Mouse (Mus musculus) small intestine, adult 2 months (tissue): ENCODE results near the gene Zfp668. TPM values are rescaled to one million over a fixed set of nuclear protein-coding genes. Genes with fewer than 3 reads are reported as not detected.

Experiments
- H3K27ac ChIP-seq: fragments of 200-500 bp; 2 replicates; pipeline ENCODE4 v1.5.1; 2012; ENCODE audit warnings: low read depth, low read length, control low read depth, inconsistent platforms; ENCODE audit not compliant: insufficient read depth
- H3K27me3 ChIP-seq: fragments of 200-500 bp; 2 replicates; pipeline ENCODE4 v1.6.1; 2012; ENCODE audit warnings: mild to moderate bottlenecking, moderate library complexity, low read length, inconsistent platforms; ENCODE audit not compliant: control insufficient read depth, insufficient read depth
- H3K36me3 ChIP-seq: fragments of 200-500 bp; 2 replicates; pipeline ENCODE4 v1.6.1; 2012; ENCODE audit warnings: mild to moderate bottlenecking, low read length, control low read depth, inconsistent platforms; ENCODE audit not compliant: control insufficient read depth, insufficient read depth
- H3K4me1 ChIP-seq: fragments of 200-500 bp; 2 replicates; pipeline ENCODE4 v1.6.1; 2012; ENCODE audit warnings: low read length, inconsistent platforms, mixed read lengths; ENCODE audit not compliant: control insufficient read depth, insufficient read depth, insufficient read length
- H3K4me3 ChIP-seq: fragments of 200-500 bp; 2 replicates; pipeline ENCODE4 v1.5.1; 2012; ENCODE audit warnings: low read depth, mild to moderate bottlenecking, control low read depth, inconsistent platforms, low read length, moderate library complexity
- CTCF ChIP-seq: fragments of 200-500 bp; IDR thresholded peaks from 2 replicates; pipeline ENCODE4 v1.5.1; 2012; ENCODE audit warnings: low read depth, mild to moderate bottlenecking, control low read depth, inconsistent platforms, low read length, moderate library complexity, mixed read lengths; ENCODE audit not compliant: insufficient replicate concordance, insufficient read length; ENCODE audit errors: extremely low read depth
- POLR2A ChIP-seq: fragments of 200-500 bp; IDR thresholded peaks from 2 replicates; pipeline ENCODE4 v1.6.1; 2012; ENCODE audit warnings: low read depth, mild to moderate bottlenecking, control low read depth, inconsistent platforms, low read length, moderate library complexity
- WGBS: fragments of 180-500 bp; shearing (Covaris S2); methylation state at CpG from one replicate; pipeline ENCODE4 v1.1.7; 2018; 5-methylcytosine and 5-hydroxymethylcytosine counted together
- polyA plus RNA-seq: library from polyadenylated mRNA; depleted of rRNA; stranded (reverse); fragments of >200 nt; gene quantifications from 2 replicates; pipeline ENCODE4 v1.2.3, GENCODE M21; 2012

Zfp668 gene
- polyA plus RNA-seq, 1 experiment, result 7.1 TPM

GRCm38 (mm10) chr7:127824176-127824871, 52.3 kb downstream of the Zfp668 start, which contains the start of the genes Stx4a and Stx1b:
TSS of gene Stx4a (plus strand) at chr7:127824294.
TSS of gene Stx1b (minus strand) at chr7:127824549.
- Histone ChIP-seq H3K4me1 (no peaks in the 10 kb centered on the region; the same call in 1 of the 2 replicates), H3K27ac (no peak within 1 kb of the TSS), H3K27me3 (peaks cover 3% of the 10 kb centered on the region; the same call in 1 of the 2 replicates), H3K36me3 (no peaks in the 10 kb centered on the region), H3K4me3 (peak within 1 kb of the TSS; percentile 53)
- 20% methylated on average over 33 of the region's 38 CpGs for WGBS
- TF ChIP-seq POLR2A, result no peak
- no peak for TF ChIP-seq CTCF

- no peaks in the 10 kb centered on the region for H3K36me3 ChIP-seq
- H3K4me3 ChIP-seq, result peak overlapping the region; percentile 53; the same call in 1 of the 2 replicates
- H3K4me1 ChIP-seq, result no peaks in the 10 kb centered on the region; the same call in 1 of the 2 replicates
- H3K27me3 ChIP-seq, result peaks cover 3% of the 10 kb centered on the region; the same call in 1 of the 2 replicates
- no peak overlapping the region for H3K27ac ChIP-seq
- TF ChIP-seq POLR2A (no peak), CTCF (no peak)
- 82% methylated on average over 11 of the region's 11 CpGs for WGBS
Observed at GRCm38 (mm10) chr7:127823236-127824171, 53.1 kb downstream of the Zfp668 start.

GRCm38 (mm10) chr7:127822494-127822893, 54.1 kb downstream of the Zfp668 start:
- Histone ChIP-seq H3K36me3 (no peaks in the 10 kb centered on the region), H3K27ac (no peak overlapping the region), H3K4me1 (no peaks in the 10 kb centered on the region; the same call in 1 of the 2 replicates), H3K4me3 (no peak overlapping the region), H3K27me3 (peaks cover 3% of the 10 kb centered on the region; the same call in 1 of the 2 replicates)
- 81% methylated on average over 3 of the region's 3 CpGs for WGBS
- TF ChIP-seq POLR2A (no peak), CTCF (no peak)

GRCm38 (mm10) chr7:127820836-127821509, 55.7 kb downstream of the Zfp668 start:
- H3K27ac ChIP-seq, result no peak overlapping the region
- H3K36me3 ChIP-seq, result no peaks in the 10 kb centered on the region
- TF ChIP-seq CTCF (no peak), POLR2A (no peak)
- peaks cover under 1% of the 10 kb centered on the region; the same call in 1 of the 2 replicates for H3K4me1 ChIP-seq
- WGBS, result 63% methylated on average over 13 of the region's 13 CpGs
- no peak overlapping the region for H3K4me3 ChIP-seq
- H3K27me3 ChIP-seq, result peaks cover 3% of the 10 kb centered on the region; the same call in 1 of the 2 replicates

- Histone ChIP-seq H3K27ac (no peak overlapping the region), H3K36me3 (no peaks in the 10 kb centered on the region), H3K4me1 (peaks cover 7% of the 10 kb centered on the region), H3K27me3 (no peaks in the 10 kb centered on the region), H3K4me3 (no peak overlapping the region)
- WGBS, result 84% methylated on average over 5 of the region's 5 CpGs
- no peak for TF ChIP-seq CTCF
- no peak for TF ChIP-seq POLR2A
Observed at GRCm38 (mm10) chr7:127817776-127818175, 58.9 kb downstream of the Zfp668 start.

GRCm38 (mm10) chr7:127817053-127817452, 59.6 kb downstream of the Zfp668 start:
- 80% methylated on average over 7 of the region's 7 CpGs for WGBS
- H3K27ac ChIP-seq, result no peak overlapping the region
- H3K4me1 ChIP-seq, result peaks cover 7% of the 10 kb centered on the region
- no peaks in the 10 kb centered on the region for H3K36me3 ChIP-seq
- no peaks in the 10 kb centered on the region for H3K27me3 ChIP-seq
- no peak for TF ChIP-seq CTCF
- TF ChIP-seq POLR2A, result no peak
- no peak overlapping the region for H3K4me3 ChIP-seq
